Mouse (Mus musculus): ENCODE measurements at regions not wholly inside any gene's neighbourhood (a gene's known extent, or its start where the extent isn't known, plus 50 kb on each side); places are given as distances from the start of the nearest gene placed in this dataset.

DNA sequence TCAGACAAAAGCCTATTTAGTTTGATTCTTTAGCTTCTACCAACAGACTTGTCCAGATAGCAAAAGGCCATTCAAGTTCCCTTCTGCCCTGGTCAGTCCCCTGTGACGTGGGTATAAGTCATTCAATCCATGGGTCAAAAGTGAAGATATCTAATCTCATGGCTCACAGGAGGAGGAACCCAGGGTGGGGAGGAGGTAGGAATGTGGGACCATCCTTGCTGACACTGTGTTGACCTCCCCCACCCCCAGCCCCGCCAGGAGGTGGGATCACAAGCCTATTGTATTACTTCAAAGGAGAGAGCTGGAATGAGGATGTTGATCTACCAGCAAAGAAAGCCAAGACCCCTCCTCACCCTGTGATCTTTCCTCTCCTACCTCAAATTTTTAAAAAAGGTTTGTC lies 66.5 kb upstream of the Myo10 start:
- no peak for TF ChIP-seq EP300 (IDR thresholded peaks at IDR 0.05; ENCODE audit: low read depth)
- no peak for TF ChIP-seq CTCF (IDR thresholded peaks at IDR 0.05; ENCODE audit: low read depth)
